Mouse (Mus musculus) small intestine, adult 2 months (tissue): ENCODE measurements at regions not wholly inside any gene's neighbourhood (a gene's known extent, or its start where the extent isn't known, plus 50 kb on each side); places are given as distances from the start of the nearest gene placed in this dataset.

Source experiments
- H3K27ac ChIP-seq: fragments of 200-500 bp; 2 replicates; pipeline ENCODE4 v1.5.1; 2012; ENCODE audit warnings: low read depth, low read length, control low read depth, inconsistent platforms; ENCODE audit not compliant: insufficient read depth
- H3K27me3 ChIP-seq: fragments of 200-500 bp; 2 replicates; pipeline ENCODE4 v1.6.1; 2012; ENCODE audit warnings: mild to moderate bottlenecking, moderate library complexity, low read length, inconsistent platforms; ENCODE audit not compliant: control insufficient read depth, insufficient read depth
- H3K36me3 ChIP-seq: fragments of 200-500 bp; 2 replicates; pipeline ENCODE4 v1.6.1; 2012; ENCODE audit warnings: mild to moderate bottlenecking, low read length, control low read depth, inconsistent platforms; ENCODE audit not compliant: control insufficient read depth, insufficient read depth
- H3K4me1 ChIP-seq: fragments of 200-500 bp; 2 replicates; pipeline ENCODE4 v1.6.1; 2012; ENCODE audit warnings: low read length, inconsistent platforms, mixed read lengths; ENCODE audit not compliant: control insufficient read depth, insufficient read depth, insufficient read length
- H3K4me3 ChIP-seq: fragments of 200-500 bp; 2 replicates; pipeline ENCODE4 v1.5.1; 2012; ENCODE audit warnings: low read depth, mild to moderate bottlenecking, control low read depth, inconsistent platforms, low read length, moderate library complexity
- CTCF ChIP-seq: fragments of 200-500 bp; IDR thresholded peaks from 2 replicates; pipeline ENCODE4 v1.5.1; 2012; ENCODE audit warnings: low read depth, mild to moderate bottlenecking, control low read depth, inconsistent platforms, low read length, moderate library complexity, mixed read lengths; ENCODE audit not compliant: insufficient replicate concordance, insufficient read length; ENCODE audit errors: extremely low read depth
- POLR2A ChIP-seq: fragments of 200-500 bp; IDR thresholded peaks from 2 replicates; pipeline ENCODE4 v1.6.1; 2012; ENCODE audit warnings: low read depth, mild to moderate bottlenecking, control low read depth, inconsistent platforms, low read length, moderate library complexity
- WGBS: fragments of 180-500 bp; shearing (Covaris S2); methylation state at CpG from one replicate; pipeline ENCODE4 v1.1.7; 2018; 5-methylcytosine and 5-hydroxymethylcytosine counted together

DNA sequence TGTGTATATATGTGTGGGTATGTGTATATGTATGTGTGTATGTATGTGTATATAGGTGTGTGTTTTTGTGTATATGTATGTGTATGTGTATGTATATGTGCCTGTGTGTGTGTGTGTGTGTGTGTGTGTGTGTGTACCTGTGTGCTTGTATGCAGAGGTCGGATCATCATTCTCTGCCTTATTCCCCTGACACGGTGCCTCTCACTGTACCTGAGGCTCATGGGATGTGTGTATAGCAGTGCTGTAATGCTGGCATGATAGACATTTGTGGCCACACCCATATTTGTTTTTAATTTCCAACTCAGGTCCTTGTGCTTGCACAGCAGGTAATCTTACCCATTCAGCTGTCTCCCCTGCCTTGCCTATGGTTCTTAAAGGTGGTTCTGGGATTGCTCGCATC is 402.1 kb upstream of the Tmpo start:
- WGBS: 74% methylated on average over 3 of the region's 3 CpGs
- no peaks in the 10 kb centered on the region for H3K36me3 ChIP-seq
- no peak overlapping the region for H3K4me3 ChIP-seq
- H3K27ac ChIP-seq: no peak overlapping the region
- no peaks in the 10 kb centered on the region for H3K4me1 ChIP-seq
- no peaks in the 10 kb centered on the region for H3K27me3 ChIP-seq
- TF ChIP-seq CTCF (no peak), POLR2A (no peak)

DNA sequence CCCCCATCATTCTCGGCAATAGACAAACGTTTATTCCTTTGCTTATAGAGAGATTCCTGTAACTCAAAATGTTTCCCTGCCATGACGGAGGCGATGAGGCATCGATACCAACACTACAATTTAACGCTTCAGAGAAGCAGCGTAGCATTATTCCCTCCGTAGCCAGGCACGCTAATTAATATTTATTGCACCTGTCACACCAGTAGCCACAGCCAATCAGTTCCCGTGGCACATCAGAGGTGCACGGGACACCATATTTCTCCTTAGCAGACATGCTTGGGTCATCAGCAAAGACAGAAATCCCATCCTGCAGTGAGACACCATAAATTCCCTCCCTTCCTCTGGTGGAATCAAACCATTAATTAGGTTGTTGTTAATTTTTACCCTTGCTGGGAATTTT is 399.8 kb upstream of the Tmpo start:
- Histone ChIP-seq H3K27me3 (no peaks in the 10 kb centered on the region), H3K27ac (no peak overlapping the region), H3K4me1 (no peaks in the 10 kb centered on the region), H3K4me3 (no peak overlapping the region), H3K36me3 (no peaks in the 10 kb centered on the region)
- TF ChIP-seq CTCF: no peak
- TF ChIP-seq POLR2A: no peak
- WGBS: 76% methylated on average over 11 of the region's 11 CpGs

DNA sequence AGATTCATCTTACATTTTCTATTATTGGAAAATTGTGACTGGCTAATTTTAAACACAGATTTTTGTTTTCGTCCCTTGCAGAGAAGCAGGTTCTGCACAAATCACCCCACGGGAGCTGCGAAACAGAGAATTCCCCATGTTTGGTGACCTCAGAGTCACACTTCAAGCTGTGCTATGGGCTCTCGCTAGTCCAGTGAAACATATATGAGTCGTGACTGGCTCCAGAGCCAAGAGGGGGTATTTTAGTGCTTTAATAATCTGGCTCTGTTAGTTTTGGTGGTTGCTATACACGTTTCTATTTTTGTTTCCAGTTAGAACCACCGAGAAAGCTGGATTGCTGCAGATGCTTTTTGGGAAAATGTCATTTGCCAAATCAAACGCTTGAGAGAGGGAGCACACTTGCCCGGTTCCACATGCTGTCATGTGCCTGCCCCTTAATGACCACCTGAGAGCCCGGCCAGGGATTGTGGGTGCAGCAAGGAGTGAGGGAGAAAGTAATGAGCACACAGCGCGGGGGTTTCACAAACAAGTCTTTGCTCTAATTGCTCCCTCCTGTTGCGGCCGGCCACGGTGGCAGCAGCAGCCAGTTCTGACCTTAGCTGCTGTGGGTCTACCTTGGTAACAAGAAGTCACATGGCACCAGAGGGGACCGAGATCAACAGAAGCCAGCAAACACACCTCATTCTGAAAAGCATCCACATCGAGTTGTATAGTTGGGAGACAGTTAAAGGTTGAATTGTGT is 394.4 kb upstream of the Tmpo start:
- WGBS: 70% methylated on average over 17 of the region's 17 CpGs
- Histone ChIP-seq H3K4me3 (no peak overlapping the region), H3K27ac (no peak overlapping the region), H3K27me3 (no peaks in the 10 kb centered on the region), H3K4me1 (no peaks in the 10 kb centered on the region), H3K36me3 (no peaks in the 10 kb centered on the region)
- no peak for TF ChIP-seq CTCF
- no peak for TF ChIP-seq POLR2A

DNA sequence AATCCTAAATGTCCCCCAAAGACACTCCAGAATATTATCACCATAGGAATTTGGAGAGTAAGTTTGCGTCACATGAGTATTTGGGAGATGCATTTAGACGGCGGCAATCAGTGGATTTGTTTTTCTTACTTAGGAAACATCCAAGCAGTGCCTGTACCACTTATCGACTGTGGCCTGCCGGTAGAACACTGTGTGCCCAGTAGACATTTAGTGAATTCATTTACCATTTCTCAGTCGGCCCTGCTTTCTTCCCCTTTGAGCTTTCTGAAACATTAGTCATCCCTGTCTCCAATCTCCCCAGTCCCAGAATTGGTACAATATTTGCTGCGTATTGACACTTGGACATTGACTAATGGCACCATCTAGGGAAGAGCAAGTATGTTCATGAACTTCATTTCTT is 391.7 kb upstream of the Tmpo start:
- no peaks in the 10 kb centered on the region for H3K4me1 ChIP-seq
- H3K27me3 ChIP-seq: no peaks in the 10 kb centered on the region
- TF ChIP-seq CTCF: no peak
- no peak overlapping the region for H3K27ac ChIP-seq
- H3K4me3 ChIP-seq: no peak overlapping the region
- WGBS: 74% methylated on average over 7 of the region's 7 CpGs
- no peaks in the 10 kb centered on the region for H3K36me3 ChIP-seq

DNA sequence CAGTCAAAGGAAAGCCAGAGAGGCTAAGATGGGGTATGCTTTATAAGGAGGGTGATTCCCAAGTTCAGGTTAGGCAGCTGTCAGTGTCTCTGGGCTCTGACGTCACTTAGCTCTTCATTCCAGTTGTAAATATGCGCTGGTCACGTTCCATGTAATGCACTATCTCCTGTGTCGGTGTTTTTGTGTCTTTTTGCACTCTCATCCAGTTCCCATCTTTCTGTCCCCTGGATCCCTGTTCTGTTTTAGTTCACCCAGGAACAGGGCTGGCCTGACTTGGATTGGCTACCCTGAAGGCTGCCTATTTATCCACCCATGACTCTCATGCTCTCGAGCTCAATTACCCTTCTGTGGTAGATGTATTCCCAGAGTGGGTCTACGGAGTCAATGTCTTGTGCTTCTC is 387.9 kb upstream of the Tmpo start:
- TF ChIP-seq POLR2A (no peak), CTCF (no peak)
- Histone ChIP-seq H3K36me3 (no peaks in the 10 kb centered on the region), H3K27me3 (no peaks in the 10 kb centered on the region), H3K4me3 (no peak overlapping the region), H3K27ac (no peak overlapping the region), H3K4me1 (no peaks in the 10 kb centered on the region)
- 87% methylated on average over 6 of the region's 6 CpGs for WGBS

DNA sequence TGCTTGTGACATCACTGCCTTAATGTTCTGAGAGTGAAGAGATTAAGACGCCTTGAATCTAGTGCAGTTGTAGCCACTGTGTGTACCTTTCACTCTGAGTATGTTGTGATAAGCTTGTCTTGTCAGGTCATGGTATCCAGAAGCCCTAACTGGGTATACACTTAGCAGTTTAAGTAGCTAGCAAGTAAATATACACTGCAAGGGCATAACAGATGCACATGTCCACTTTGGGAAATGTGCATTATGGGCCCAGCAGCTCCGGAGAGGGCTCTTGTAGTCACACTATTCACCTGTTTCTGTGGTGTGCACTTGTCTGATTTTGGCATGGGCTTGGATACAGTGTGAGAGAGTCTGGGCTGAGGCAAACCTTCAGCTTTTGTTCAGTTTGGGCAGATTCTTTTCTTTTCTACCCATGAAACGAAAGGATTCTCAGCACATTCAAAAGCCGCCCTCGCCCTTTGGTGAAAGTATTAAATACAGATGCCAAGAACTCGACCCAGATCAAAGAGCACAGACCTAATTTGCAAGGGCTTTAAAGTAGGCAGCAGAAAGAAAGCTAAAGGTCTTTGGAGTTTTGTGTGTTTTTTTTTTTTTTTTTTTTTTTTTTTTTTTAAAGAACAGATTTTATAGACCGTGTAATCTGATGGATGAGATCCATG is 385.1 kb upstream of the Tmpo start:
- no peaks in the 10 kb centered on the region for H3K4me1 ChIP-seq
- no peaks in the 10 kb centered on the region for H3K27me3 ChIP-seq
- H3K27ac ChIP-seq: no peak overlapping the region
- H3K36me3 ChIP-seq: no peaks in the 10 kb centered on the region
- no peak overlapping the region for H3K4me3 ChIP-seq
- no peak for TF ChIP-seq CTCF
- no peak for TF ChIP-seq POLR2A
- WGBS: 76% methylated on average over 7 of the region's 7 CpGs

DNA sequence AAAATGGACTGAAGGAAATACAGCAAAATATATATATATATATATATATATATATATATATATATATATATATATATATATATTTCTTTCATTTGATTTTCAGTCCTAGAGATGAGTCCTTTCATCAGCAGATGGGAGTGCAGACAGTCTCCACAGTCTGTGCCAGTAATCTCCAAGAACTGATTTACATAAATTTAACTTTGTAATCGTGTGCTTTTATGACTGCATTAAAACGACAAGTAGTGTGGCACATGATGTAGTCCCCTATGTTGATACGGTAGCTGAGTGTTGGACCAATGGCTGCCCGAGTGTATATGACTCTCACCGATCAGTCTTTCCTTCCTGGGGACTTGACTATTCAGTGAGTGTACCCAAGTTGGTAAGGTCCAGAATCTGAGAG is 378.2 kb upstream of the Tmpo start:
- H3K36me3 ChIP-seq: no peaks in the 10 kb centered on the region
- TF ChIP-seq POLR2A (no peak), CTCF (no peak)
- no peaks in the 10 kb centered on the region for H3K27me3 ChIP-seq
- 88% methylated on average over 5 of the region's 5 CpGs for WGBS
- H3K4me1 ChIP-seq: no peaks in the 10 kb centered on the region
- H3K4me3 ChIP-seq: no peak overlapping the region
- H3K27ac ChIP-seq: no peak overlapping the region
